Mouse (Mus musculus) layer of hippocampus, adult 2 months (tissue): ENCODE results near the gene Dock1. TPM values are rescaled to one million over a fixed set of nuclear protein-coding genes. Genes with fewer than 3 reads are reported as not detected.

ENCODE experiments used
- DNase-seq, 2 experiments: peaks; one replicate each; pipeline ENCODE4 v3.0.0; 2022; ENCODE audit warnings: low spot score in 2 of 2
- H3K27ac ChIP-seq: fragments of 200-600 bp; 2 replicates; pipeline ENCODE4 v1.8.1; 2022
- H3K4me3 ChIP-seq: fragments of 200-600 bp; 2 replicates; pipeline ENCODE4 v1.8.1; 2022; ENCODE audit warnings: mild to moderate bottlenecking
- CTCF ChIP-seq: fragments of 200-600 bp; conservative IDR thresholded peaks from 2 replicates; pipeline ENCODE4 v1.8.1; 2022; ENCODE audit warnings: antibody characterized with exemption, mild to moderate bottlenecking, moderate library complexity
- total RNA-seq, 2 experiments: library from RNA; stranded (reverse); gene quantifications; 2 replicates each; pipeline ENCODE4 v1.2.3; 2021

Dock1 gene
- total RNA-seq, 2 experiments from 2014 or later: 23.8 to 26.5 TPM

DNA sequence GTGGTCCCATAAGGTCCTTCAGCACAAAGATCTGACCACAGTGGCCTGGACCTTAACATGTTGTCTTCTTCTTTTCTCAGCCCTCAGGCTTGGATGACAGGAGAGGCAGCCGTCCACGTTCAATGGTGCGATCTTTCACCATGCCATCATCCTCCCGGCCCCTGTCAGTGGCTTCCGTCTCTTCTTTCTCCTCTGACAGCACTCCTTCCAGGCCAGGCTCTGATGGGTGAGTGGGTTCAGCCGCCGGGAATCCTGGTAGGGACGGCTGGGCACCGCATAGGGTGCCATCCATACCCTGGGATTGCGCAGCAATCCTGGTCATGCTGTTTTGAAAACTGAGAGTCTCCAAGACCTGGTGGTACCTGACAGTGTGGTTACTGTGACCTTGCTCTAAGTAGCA is 487.9 kb downstream of the Dock1 start:
- no peak for TF ChIP-seq CTCF
- H3K27ac ChIP-seq: no peak overlapping the region
- no peak for DNase-seq
- H3K4me3 ChIP-seq: no peak overlapping the region

- Histone ChIP-seq H3K27ac (no peak overlapping the region), H3K4me3 (no peak overlapping the region)
- no peak for TF ChIP-seq CTCF
- no peak for DNase-seq
These were observed 489.2 kb downstream of the Dock1 start for GRCm38 (mm10) chr7:135159606-135160005.

- no peak overlapping the region for H3K4me3 ChIP-seq
- TF ChIP-seq CTCF: peak; percentile 87
- H3K27ac ChIP-seq: no peak overlapping the region
- peak; percentile 38 to 58 for DNase-seq
These were observed 494.7 kb downstream of the Dock1 start for GRCm38 (mm10) chr7:135165155-135165554.

DNA sequence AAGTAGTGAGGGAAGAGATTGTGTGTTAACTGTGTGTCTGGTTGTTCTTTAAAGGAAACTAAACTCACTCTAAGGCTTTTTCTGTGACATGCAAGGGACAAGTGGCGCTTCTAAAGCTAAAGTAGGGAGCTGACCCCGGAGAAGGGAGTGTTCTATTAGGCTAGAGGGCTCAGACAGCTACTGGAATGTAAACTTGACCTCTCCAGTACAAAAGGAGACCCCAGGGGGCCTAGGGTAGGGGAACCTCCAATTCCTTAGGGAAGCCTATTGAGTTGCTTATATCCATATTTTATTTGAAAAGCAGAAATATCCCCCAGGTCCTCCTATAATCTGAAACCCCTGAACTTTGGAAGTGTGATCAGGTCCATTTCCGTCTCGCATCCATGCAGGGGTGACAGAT is 499.5 kb downstream of the Dock1 start:
- DNase-seq: no peak
- Histone ChIP-seq H3K4me3 (no peak overlapping the region), H3K27ac (no peak overlapping the region)
- TF ChIP-seq CTCF: no peak

DNA sequence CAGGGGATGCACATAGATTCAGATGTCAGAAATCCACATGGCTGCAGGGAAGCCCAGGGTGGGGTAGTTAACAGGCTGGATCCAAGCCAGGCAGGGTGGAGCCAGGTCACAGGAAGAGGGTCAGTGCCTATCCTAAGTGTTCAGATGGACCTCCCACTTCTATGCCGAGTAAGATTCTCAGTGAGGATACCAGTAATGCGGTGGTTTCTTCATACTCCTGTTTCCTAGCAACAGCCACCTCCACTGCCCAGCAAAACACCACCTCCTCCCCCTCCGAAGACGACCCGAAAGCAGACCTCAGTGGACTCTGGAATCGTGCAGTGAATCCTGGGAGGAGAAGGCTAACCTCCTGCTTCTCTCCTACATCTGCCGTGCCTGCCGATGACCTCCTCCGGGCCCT is 501.8 kb downstream of the Dock1 start:
- DNase-seq: no peak
- Histone ChIP-seq H3K27ac (no peak overlapping the region), H3K4me3 (no peak overlapping the region)
- TF ChIP-seq CTCF: no peak

- TF ChIP-seq CTCF: no peak
These were observed 523.7 kb downstream of the Dock1 start for GRCm38 (mm10) chr7:135194190-135194589.

GRCm38 (mm10) chr7:135195631-135196030 is 525.2 kb downstream of the Dock1 start:
- DNase-seq: no peak
- Histone ChIP-seq H3K4me3 (no peak overlapping the region), H3K27ac (no peak overlapping the region)
- no peak for TF ChIP-seq CTCF

More at GRCm38 (mm10) chr7:135194190-135194589, 523.7 kb downstream of the Dock1 start:
- Histone ChIP-seq H3K27ac (no peak overlapping the region), H3K4me3 (no peak overlapping the region)
- DNase-seq: no peak

GRCm38 (mm10) chr7:135196828-135197227 is 526.4 kb downstream of the Dock1 start:
- no peak overlapping the region for H3K27ac ChIP-seq
- H3K4me3 ChIP-seq: no peak overlapping the region
- DNase-seq: peak in 1 of 2 experiments; percentile 13
- TF ChIP-seq CTCF: no peak

- Histone ChIP-seq H3K27ac (no peak overlapping the region), H3K4me3 (no peak overlapping the region)
- no peak for DNase-seq
- no peak for TF ChIP-seq CTCF
These were observed 533.5 kb downstream of the Dock1 start for GRCm38 (mm10) chr7:135203920-135204319.

DNA sequence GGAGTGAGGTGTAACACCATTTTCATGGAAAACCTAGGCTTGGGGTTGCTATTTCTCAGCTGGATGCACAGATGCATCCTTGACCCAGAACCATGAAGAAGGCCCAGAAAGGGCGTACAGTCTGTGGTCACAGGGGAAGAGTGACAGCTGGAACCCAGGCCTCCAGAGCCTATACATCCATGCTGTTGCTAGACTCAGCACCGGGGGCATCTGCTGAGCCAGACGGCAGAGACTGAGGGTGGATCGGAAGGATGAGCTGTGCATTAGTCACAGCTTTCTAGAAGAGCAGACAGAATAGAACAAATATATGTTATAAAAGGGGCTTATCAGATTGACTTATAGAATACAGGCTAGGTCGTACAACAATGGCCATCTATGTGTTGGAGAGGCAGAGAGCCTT is 534.7 kb downstream of the Dock1 start:
- 0 out of 2 replicates have a peak overlapping the region, but pooled peaks have one; percentile 5 for H3K27ac ChIP-seq
- no peak for TF ChIP-seq CTCF
- H3K4me3 ChIP-seq: no peak overlapping the region

DNA sequence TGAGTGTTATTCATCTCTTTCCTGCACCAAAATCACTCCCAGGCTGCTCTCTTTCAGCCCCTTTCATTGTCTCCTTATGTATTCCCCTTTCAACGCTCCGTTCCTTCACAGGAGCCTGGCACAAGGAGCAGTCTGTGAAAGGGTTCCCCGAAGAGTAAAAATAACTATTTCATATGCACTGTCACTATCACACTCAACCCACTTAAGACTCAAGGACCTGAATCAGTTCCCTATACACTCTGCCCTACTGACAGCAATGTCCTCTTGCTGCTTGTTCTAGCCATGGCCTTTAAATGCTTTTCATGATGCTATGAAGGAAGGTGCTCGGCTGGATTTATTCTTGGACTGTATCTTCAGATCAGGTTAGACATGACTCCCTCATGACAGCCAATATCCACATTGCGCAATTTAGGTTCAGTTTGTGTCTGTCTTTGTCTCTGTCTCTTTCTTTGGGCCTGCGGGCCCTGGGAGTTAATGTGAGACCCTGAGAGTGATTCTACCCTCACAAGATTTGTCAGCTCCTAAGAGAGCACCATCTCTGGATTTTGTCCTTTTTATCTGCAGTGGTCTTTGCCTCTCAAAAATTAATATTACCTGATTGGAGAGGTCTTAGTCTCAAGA is 538.6 kb downstream of the Dock1 start:
- Histone ChIP-seq H3K4me3 (no peak overlapping the region), H3K27ac (no peak overlapping the region)
- no peak for TF ChIP-seq CTCF
- no peak for DNase-seq

More for the DNA sequence above, 534.7 kb downstream of the Dock1 start:
- peak; percentile 32 to 46 for DNase-seq

DNA sequence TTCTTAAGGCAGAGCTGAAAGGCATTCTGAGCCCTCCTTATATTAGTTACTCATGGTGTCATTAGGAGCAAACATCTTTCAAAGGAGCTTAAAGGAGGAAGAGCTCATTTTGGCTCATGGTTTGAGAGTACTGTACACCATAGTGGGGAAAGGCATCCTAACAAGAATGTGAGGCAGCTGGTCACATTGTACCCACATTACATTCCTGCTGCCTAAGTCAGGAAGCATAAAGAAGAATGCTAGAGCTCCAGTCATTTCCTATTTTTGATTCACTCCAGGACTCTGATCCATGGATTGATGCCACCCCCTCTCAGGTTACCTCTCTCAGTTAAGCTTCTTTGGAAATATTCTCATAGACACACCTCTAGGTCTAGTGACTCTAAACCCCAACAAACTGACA is 539.8 kb downstream of the Dock1 start:
- no peak for DNase-seq
- no peak overlapping the region for H3K4me3 ChIP-seq
- TF ChIP-seq CTCF: no peak
- H3K27ac ChIP-seq: no peak overlapping the region

DNA sequence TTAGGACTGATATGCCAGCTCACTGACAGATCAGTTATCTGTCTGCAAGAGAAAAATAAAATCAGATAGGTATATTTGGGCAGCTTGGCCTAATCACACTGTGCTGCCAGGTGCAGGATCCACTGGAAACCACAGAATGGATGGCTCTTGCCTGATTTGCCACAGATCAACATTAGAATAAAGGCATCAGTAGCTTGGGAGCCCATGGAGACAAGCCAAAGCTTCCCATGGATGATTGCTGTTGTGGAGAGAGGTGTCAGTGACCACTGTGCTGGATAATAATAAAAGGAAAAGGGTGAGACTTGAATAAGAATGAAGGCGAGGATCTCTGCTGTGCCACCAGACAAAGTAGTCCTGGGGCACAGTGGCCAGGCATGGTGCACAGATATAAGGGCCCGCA is 540.4 kb downstream of the Dock1 start:
- DNase-seq: no peak
- TF ChIP-seq CTCF: no peak
- Histone ChIP-seq H3K27ac (no peak overlapping the region), H3K4me3 (no peak overlapping the region)

DNA sequence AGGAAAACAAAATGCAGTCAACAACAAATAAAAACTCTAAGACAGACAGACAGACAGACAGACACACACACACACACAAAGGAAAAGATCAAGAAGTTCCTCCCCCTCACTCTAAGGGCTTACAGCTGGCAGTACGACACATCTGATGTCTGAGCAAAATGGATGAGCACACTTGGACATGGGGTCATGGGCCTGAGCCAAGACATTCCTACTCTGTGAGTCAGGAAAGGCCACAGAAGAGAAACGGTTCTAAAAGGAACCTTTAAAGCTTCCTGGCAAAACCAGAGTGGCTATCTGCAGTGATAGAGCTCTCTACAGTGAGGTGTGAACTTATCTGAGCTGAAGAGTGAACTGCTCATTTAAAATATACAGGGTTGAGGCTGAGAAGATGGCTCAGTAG is 542.1 kb downstream of the Dock1 start:
- DNase-seq: no peak
- Histone ChIP-seq H3K4me3 (no peak overlapping the region), H3K27ac (no peak overlapping the region)
- no peak for TF ChIP-seq CTCF
